Mouse (Mus musculus): ENCODE data around the gene Ggta1. TPM values are rescaled to one million over a fixed set of nuclear protein-coding genes. Genes with fewer than 3 reads are reported as not detected.
A peak's percentile ranks its signal among the peaks of the same experiment; 100 is the strongest.
"Not testable (repeated sequence)": the region's sequence is repeated elsewhere in the genome, so short reads cannot be mapped to it uniquely, and the experiment has no call there.

Ggta1 gene
- polyA plus RNA-seq, 1 experiment from 2014 or later = 7.2 TPM

DNA sequence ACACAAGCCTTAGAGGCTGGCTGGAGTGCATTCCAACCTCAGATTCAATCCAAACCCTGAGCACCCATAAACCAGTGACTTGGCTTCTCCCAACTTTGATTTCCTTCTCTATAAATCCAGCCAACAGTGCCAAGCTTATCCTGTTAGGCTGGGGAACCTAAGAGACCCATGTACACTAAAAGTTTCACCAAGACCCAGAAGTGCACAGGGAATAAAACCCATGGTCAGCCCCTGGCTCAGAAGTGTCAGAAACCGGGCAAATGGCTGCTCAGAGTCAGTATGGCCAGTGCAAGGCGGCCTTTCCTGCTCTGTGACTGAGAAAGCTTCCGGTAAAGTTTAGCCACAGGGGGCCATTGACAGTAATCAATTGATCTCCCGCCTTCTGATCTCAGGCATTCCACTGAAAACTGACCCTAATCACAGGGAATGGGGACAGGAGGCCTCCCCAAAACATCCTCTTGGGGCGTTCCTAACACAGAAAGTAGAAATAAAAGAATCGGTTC, 2.6 kb downstream of the Ggta1 start:
- DNase-seq (ENCODE audit: low spot score) (peak; percentile 39), ATAC-seq (replicated peaks; ENCODE audit: low FRiP score) (no peak)
- Histone ChIP-seq H3K4me2 (ENCODE audit: low read depth, low read length, severe bottlenecking) (peak overlapping the region; percentile 99; the same call in 1 of the 2 replicates), H3K27ac (ENCODE audit: low read depth, low read length) (no peak overlapping the region), H3K27me3 (ENCODE audit: control insufficient read depth, insufficient read depth, low read length) (peaks cover 2% of the 10 kb centered on the region; the same call in 1 of the 2 replicates), H3K36me3 (ENCODE audit: control insufficient read depth, insufficient read depth, low read length) (no peaks in the 10 kb centered on the region), H3K9me3 (ENCODE audit: control insufficient read depth, low read length) (no peaks in the 10 kb centered on the region; the same call in 1 of the 2 replicates), H3K9ac (ENCODE audit: low read length) (no peak overlapping the region), H3K4me3 (ENCODE audit: low read depth, low read length) (peak overlapping the region; percentile 50; the same call in 1 of the 2 replicates), H3K4me1 (replicated peaks; ENCODE audit: control insufficient read depth, insufficient read depth, low read length) (no peaks in the 10 kb centered on the region; the same call in 1 of the 2 replicates)
- 18% methylated on average over 6 of the region's 6 CpGs for WGBS

DNA sequence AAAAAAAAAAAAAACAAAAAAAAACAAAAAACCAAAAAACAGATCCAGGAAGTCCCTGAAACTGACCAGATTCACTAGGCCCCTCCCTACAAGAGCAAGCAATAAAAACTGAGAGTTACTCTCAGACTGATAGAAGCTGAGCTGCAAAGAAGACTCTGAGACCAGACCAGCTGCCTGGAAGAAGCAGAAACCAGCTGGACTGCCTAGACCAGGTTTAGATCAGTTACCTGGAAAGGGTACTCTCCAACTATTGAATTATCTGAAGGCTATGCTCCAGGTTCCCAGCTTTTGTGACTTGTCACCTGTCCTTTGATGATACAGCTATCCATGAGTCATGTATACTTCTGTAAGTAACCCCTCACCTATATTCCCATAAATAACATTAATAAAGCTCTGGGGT, 3.7 kb downstream of the Ggta1 start:
- no peak for ATAC-seq (replicated peaks; ENCODE audit: low FRiP score)
- H3K27me3 ChIP-seq (ENCODE audit: control insufficient read depth, insufficient read depth, low read length) = peaks cover 2% of the 10 kb centered on the region; the same call in 1 of the 2 replicates
- no peaks in the 10 kb centered on the region; the same call in 1 of the 2 replicates for H3K4me1 ChIP-seq (replicated peaks; ENCODE audit: control insufficient read depth, insufficient read depth, low read length)
- no peak overlapping the region for H3K27ac ChIP-seq (ENCODE audit: low read depth, low read length)
- no peak overlapping the region for H3K4me2 ChIP-seq (ENCODE audit: low read depth, low read length, severe bottlenecking)
- H3K36me3 ChIP-seq (ENCODE audit: control insufficient read depth, insufficient read depth, low read length) = no peaks in the 10 kb centered on the region
- no peak overlapping the region for H3K9ac ChIP-seq (ENCODE audit: low read length)
- no peaks in the 10 kb centered on the region; the same call in 1 of the 2 replicates for H3K9me3 ChIP-seq (ENCODE audit: control insufficient read depth, low read length)
- peak; percentile 21 for DNase-seq (ENCODE audit: low spot score)
- H3K4me3 ChIP-seq (ENCODE audit: low read depth, low read length) = no peak overlapping the region

DNA sequence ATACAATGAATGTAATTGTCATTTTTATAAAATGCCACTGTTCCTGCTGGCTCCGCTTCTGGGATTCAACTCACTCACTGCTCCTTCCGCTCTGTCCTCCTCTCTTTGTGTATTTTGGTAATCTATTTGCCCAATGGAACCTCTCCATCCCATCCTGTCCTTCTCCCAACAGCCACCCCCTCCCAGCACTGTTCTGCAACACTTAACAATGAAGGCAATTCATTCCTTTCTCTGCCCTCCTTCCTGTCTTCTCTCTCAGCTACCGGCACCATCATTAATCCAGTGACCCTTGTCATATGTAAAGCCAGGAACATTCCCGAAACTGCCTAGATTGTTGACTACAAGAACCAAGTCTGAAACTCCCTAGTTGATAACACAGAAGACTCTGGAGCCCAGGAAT, 4.6 kb downstream of the Ggta1 start:
- ATAC-seq (replicated peaks; ENCODE audit: low FRiP score) (no peak), DNase-seq (ENCODE audit: low spot score) (peak; percentile 13)
- Histone ChIP-seq H3K9ac (ENCODE audit: low read length) (no peak overlapping the region), H3K27me3 (ENCODE audit: control insufficient read depth, insufficient read depth, low read length) (peaks cover 2% of the 10 kb centered on the region; the same call in 1 of the 2 replicates), H3K36me3 (ENCODE audit: control insufficient read depth, insufficient read depth, low read length) (no peaks in the 10 kb centered on the region), H3K9me3 (ENCODE audit: control insufficient read depth, low read length) (no peaks in the 10 kb centered on the region; the same call in 1 of the 2 replicates), H3K4me1 (replicated peaks; ENCODE audit: control insufficient read depth, insufficient read depth, low read length) (no peaks in the 10 kb centered on the region; the same call in 1 of the 2 replicates), H3K4me2 (ENCODE audit: low read depth, low read length, severe bottlenecking) (no peak overlapping the region), H3K27ac (ENCODE audit: low read depth, low read length) (no peak overlapping the region), H3K4me3 (ENCODE audit: low read depth, low read length) (no peak overlapping the region)
- WGBS = 69% methylated on average over 4 of the region's 4 CpGs

DNA sequence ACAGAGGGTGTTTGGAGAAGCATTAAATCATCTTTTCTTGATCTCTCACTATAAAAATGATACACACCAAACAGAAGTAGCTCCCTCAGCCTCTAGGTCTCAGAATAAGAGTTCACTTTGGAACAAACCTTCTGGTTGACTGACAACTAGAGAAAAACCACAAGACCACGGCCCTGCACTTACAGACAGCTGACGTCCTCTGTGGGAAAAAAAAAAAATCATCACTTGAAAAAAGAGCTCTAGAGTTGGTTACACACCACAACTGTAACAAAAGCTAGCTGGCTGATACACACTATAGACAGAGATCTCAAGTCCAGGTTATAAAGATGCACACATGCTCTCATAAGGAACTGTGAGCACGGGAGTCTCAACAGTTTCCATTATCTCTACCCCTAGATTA, 9.3 kb downstream of the Ggta1 start:
- Histone ChIP-seq H3K9me3 (ENCODE audit: control insufficient read depth, low read length) (no peaks in the 10 kb centered on the region; the same call in 1 of the 2 replicates), H3K27ac (ENCODE audit: low read depth, low read length) (no peak overlapping the region), H3K36me3 (ENCODE audit: control insufficient read depth, insufficient read depth, low read length) (no peaks in the 10 kb centered on the region), H3K4me2 (ENCODE audit: low read depth, low read length, severe bottlenecking) (no peak overlapping the region), H3K4me3 (ENCODE audit: low read depth, low read length) (no peak overlapping the region), H3K9ac (ENCODE audit: low read length) (no peak overlapping the region), H3K27me3 (ENCODE audit: control insufficient read depth, insufficient read depth, low read length) (no peaks in the 10 kb centered on the region), H3K4me1 (replicated peaks; ENCODE audit: control insufficient read depth, insufficient read depth, low read length) (no peaks in the 10 kb centered on the region)
- ATAC-seq (replicated peaks; ENCODE audit: low FRiP score) (no peak), DNase-seq (ENCODE audit: low spot score) (no peak)
- 91% methylated on average over 3 of the region's 3 CpGs for WGBS

DNA sequence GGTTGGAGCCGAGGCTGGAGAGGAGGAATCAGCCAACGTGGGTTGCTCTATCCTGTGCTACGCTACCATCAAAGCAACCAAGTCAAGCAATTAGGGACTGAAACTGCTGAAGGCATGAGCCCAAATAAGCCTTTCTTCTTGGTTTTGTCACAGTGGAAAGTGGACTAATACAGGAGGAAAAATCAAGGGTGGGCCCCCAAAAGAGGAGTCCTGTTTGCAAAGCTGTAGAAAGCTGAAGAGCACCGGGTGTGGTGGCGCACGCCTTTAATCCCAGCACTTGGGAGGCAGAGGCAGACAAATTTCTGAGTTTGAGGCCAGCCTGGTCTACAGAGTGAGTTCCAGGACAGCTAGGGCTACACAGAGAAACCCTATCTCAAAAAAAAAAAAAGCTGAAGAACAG, 10.3 kb downstream of the Ggta1 start:
- not testable (repeated sequence) for H3K27ac ChIP-seq (ENCODE audit: low read depth, low read length); ATAC-seq (replicated peaks; ENCODE audit: low FRiP score)

DNA sequence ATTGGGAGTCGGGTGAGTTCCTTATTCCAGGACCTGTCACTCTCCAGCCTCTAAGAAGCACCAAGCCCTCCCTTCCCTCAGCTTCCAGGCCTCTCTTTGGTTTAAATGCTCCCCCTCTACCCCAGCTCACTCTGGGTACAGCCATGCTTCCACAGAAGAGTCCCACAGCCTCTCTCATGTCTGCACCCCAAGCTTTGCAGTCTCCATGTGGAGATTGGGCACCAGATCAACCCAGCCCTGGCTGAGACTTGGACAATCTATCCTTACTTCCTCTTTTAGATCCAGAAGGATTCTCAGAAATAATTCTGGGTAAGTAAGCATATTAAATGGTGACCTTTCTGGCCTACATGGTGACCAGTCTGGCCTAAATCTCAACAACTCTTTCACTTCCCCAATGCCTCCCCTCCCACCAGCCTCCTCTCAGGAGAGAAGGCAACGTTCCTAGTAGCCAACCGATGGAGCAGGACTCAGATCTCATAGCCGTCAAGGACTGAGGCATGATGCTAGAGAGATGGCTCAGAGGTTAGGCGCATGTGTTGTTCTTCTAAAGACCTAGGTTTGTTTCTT, 11.5 kb downstream of the Ggta1 start:
- H3K4me2 ChIP-seq (ENCODE audit: low read depth, low read length, severe bottlenecking) = no peak overlapping the region
- no peak overlapping the region for H3K27ac ChIP-seq (ENCODE audit: low read depth, low read length)
- no peak for ATAC-seq (replicated peaks; ENCODE audit: low FRiP score)
- H3K4me3 ChIP-seq (ENCODE audit: low read depth, low read length) = no peak overlapping the region
- H3K27me3 ChIP-seq (ENCODE audit: control insufficient read depth, insufficient read depth, low read length) = no peaks in the 10 kb centered on the region
- no peaks in the 10 kb centered on the region for H3K9me3 ChIP-seq (ENCODE audit: control insufficient read depth, low read length)
- no peak overlapping the region for H3K9ac ChIP-seq (ENCODE audit: low read length)
- H3K4me1 ChIP-seq (replicated peaks; ENCODE audit: control insufficient read depth, insufficient read depth, low read length) = no peaks in the 10 kb centered on the region; the same call in 1 of the 2 replicates
- no peaks in the 10 kb centered on the region for H3K36me3 ChIP-seq (ENCODE audit: control insufficient read depth, insufficient read depth, low read length)
- peak; percentile 33 for DNase-seq (ENCODE audit: low spot score)
- WGBS = 85% methylated on average over 5 of the region's 5 CpGs

More for the DNA sequence above, 10.3 kb downstream of the Ggta1 start:
- H3K4me3 ChIP-seq (ENCODE audit: low read depth, low read length); H3K27me3 ChIP-seq (ENCODE audit: control insufficient read depth, insufficient read depth, low read length); DNase-seq (ENCODE audit: low spot score); H3K9me3 ChIP-seq (ENCODE audit: control insufficient read depth, low read length); H3K9ac ChIP-seq (ENCODE audit: low read length); H3K36me3 ChIP-seq (ENCODE audit: control insufficient read depth, insufficient read depth, low read length); H3K4me2 ChIP-seq (ENCODE audit: low read depth, low read length, severe bottlenecking); H3K4me1 ChIP-seq (replicated peaks; ENCODE audit: control insufficient read depth, insufficient read depth, low read length): not testable (repeated sequence)
- 96% methylated on average over 6 of the region's 6 CpGs for whole genome bisulfite sequencing

DNA sequence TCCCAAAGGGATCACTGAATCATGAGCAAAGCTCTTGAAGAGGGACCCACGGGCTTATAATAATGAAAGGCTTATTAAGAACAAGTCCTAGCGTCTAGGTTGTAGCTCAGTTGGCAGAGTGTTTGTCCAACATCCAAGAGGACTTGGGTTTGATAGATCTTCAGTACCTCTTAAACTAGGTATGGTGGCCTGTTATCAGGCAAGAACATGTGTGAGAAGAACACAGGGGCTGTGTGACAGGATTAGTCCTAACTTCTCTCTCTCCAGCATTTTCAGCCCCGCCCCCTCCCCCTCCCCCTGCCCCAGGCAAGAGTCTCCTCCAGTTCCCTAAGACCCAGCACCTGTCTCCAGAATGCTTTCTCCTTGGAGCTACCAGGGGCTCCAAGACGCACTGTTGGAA, 12.2 kb downstream of the Ggta1 start:
- H3K4me2 ChIP-seq (ENCODE audit: low read depth, low read length, severe bottlenecking) = no peak overlapping the region
- 77% methylated on average over 4 of the region's 4 CpGs for WGBS
- H3K36me3 ChIP-seq (ENCODE audit: control insufficient read depth, insufficient read depth, low read length) = no peaks in the 10 kb centered on the region
- H3K27me3 ChIP-seq (ENCODE audit: control insufficient read depth, insufficient read depth, low read length) = no peaks in the 10 kb centered on the region
- H3K27ac ChIP-seq (ENCODE audit: low read depth, low read length) = no peak overlapping the region
- H3K4me1 ChIP-seq (replicated peaks; ENCODE audit: control insufficient read depth, insufficient read depth, low read length) = no peaks in the 10 kb centered on the region; the same call in 1 of the 2 replicates
- H3K4me3 ChIP-seq (ENCODE audit: low read depth, low read length) = no peak overlapping the region
- H3K9ac ChIP-seq (ENCODE audit: low read length) = no peak overlapping the region
- no peaks in the 10 kb centered on the region for H3K9me3 ChIP-seq (ENCODE audit: control insufficient read depth, low read length)
- ATAC-seq (replicated peaks; ENCODE audit: low FRiP score) (no peak), DNase-seq (ENCODE audit: low spot score) (peak; percentile 48)

DNA sequence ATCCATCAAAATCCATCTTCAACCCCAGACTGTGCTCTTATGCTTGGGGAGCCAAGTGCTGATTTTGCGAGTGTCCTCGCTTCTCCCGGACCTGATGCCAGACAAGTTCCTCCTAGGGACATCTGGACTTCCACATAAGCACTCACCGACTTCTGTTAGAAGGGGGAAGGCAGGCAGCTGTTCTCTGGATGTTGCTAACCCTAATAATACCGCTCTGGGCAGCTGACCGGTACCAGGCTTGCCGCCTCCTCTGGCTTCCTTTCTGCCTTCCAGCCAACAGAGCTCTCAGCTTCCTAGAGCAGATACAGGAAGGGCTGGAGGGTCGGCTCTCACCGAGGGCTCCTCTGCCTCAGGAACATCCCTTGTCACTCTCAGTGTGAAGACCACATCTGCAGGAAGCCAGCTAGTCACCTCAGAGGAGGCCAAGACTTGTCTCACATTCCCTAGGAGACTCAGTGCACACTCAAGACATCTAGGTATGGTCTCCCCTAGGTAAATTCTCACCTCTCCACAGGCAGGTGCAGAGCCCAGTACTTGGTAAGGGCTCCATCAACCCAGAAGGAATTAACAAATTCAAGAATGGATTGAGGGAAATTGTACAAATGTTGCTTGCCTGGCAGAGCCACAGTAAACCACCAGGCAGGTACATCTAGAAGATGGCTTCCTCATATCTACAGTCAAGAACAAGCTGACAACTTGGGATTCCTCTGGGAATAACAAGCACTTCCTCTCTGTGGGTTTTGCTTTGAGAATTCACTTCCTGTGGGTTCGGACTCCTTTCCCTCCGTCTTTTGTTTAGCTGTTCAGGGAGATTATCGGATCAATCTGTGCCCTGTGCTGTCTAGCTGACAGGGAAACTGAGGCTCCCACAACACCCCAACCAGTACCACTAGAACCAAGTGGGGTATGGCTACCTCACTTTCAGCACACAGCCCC, 13.1 kb downstream of the Ggta1 start:
- no peak overlapping the region for H3K4me3 ChIP-seq (ENCODE audit: low read depth, low read length)
- WGBS = 86% methylated on average over 12 of the region's 12 CpGs
- H3K9ac ChIP-seq (ENCODE audit: low read length) = no peak overlapping the region
- no peak overlapping the region for H3K4me2 ChIP-seq (ENCODE audit: low read depth, low read length, severe bottlenecking)
- no peaks in the 10 kb centered on the region for H3K27me3 ChIP-seq (ENCODE audit: control insufficient read depth, insufficient read depth, low read length)
- DNase-seq (ENCODE audit: low spot score) (peak; percentile 47), ATAC-seq (replicated peaks; ENCODE audit: low FRiP score) (no peak)
- H3K9me3 ChIP-seq (ENCODE audit: control insufficient read depth, low read length) = no peaks in the 10 kb centered on the region
- no peaks in the 10 kb centered on the region; the same call in 1 of the 2 replicates for H3K4me1 ChIP-seq (replicated peaks; ENCODE audit: control insufficient read depth, insufficient read depth, low read length)
- H3K27ac ChIP-seq (ENCODE audit: low read depth, low read length) = no peak overlapping the region
- H3K36me3 ChIP-seq (ENCODE audit: control insufficient read depth, insufficient read depth, low read length) = no peaks in the 10 kb centered on the region
